Mouse (Mus musculus): Measurements from ENCODE around the gene Ldb2. TPM values are rescaled to one million over a fixed set of nuclear protein-coding genes. Genes with fewer than 3 reads are reported as not detected.

The Ldb2 gene
- total and polyA plus RNA-seq, 3 experiments = not detected

DNA sequence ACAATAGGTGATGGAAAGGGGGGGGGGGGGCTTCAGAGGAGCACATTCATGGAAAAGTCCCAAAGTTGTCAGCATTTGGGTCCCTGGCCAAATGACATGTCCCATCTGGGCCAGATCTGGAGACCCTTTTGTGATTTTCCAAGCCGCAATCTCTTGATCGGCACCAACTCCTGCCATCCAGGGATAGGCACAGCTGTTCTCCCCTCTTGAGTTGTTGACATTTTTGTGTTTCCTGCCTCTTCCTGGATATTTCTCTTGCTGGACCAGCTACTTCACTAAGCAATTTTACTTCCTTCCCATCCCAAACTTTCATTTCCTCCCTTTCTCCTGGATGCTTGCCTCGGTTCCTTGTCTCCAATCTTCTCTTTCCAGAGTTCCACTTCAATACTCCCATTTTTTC is 63.1 kb downstream of the Ldb2 start:
- Histone ChIP-seq H3K36me3 (ENCODE audit: control insufficient read depth in 1 of 2, insufficient read depth in 2 of 2, low read length in 2 of 2) (no peaks in the 10 kb centered on the region), H3K9ac (ENCODE audit: control insufficient read depth, low read depth, low read length, poor library complexity, severe bottlenecking) (no peak overlapping the region), H3K4me1 (ENCODE audit: control insufficient read depth in 1 of 2, insufficient read depth in 2 of 2, low read length in 2 of 2) (no peaks in the 10 kb centered on the region), H3K27me3 (ENCODE audit: control insufficient read depth in 1 of 2, insufficient read depth in 2 of 2, low read length in 2 of 2) (no peaks in the 10 kb centered on the region), H3K4me3 (ENCODE audit: control insufficient read depth in 1 of 2, insufficient read depth in 1 of 2, low read depth in 2 of 2, low read length in 2 of 2) (no peak overlapping the region), H3K79me2 (ENCODE audit: control insufficient read depth, insufficient read depth, low read length, poor library complexity) (no peaks in the 10 kb centered on the region), H3K9me3 (replicated peaks; ENCODE audit: insufficient read depth, low read length) (no peaks in the 10 kb centered on the region), H3K27ac (ENCODE audit: control insufficient read depth, low read depth, low read length) (no peak overlapping the region)
- DNase-seq (ENCODE audit: low read depth, low spot score) = no peak
- TF ChIP-seq TAL1 (IDR thresholded peaks at IDR 0.05; ENCODE audit: low read length) (no peak), EP300 (IDR thresholded peaks at IDR 0.05; ENCODE audit: low read depth in 1 of 2, low read length in 2 of 2) (no peak), CHD1 (IDR thresholded peaks at IDR 0.05; ENCODE audit: low read depth, low read length) (no peak), POLR2A (IDR thresholded peaks at IDR 0.05; ENCODE audit: control insufficient read depth in 1 of 2, insufficient read depth in 1 of 2, low read depth in 1 of 2, low read length in 2 of 2, poor library complexity in 1 of 2) (no peak), KAT2A (conservative IDR thresholded peaks at IDR 0.05; ENCODE audit: low read depth, low read length) (no peak), CTCF (IDR thresholded peaks at IDR 0.05 in 2 of 3, conservative IDR thresholded peaks at IDR 0.05 in 1 of 3; ENCODE audit: control insufficient read depth in 1 of 3, insufficient read depth in 1 of 3, low read depth in 2 of 3, low read length in 3 of 3, poor library complexity in 1 of 3, severe bottlenecking in 1 of 3) (no peak), POLR2AphosphoS2 (IDR thresholded peaks at IDR 0.05; ENCODE audit: low read length) (no peak), JUND (IDR thresholded peaks at IDR 0.05; ENCODE audit: low read depth, low read length) (no peak), MAX (IDR thresholded peaks at IDR 0.05; ENCODE audit: low read length) (no peak), HCFC1 (IDR thresholded peaks at IDR 0.05; ENCODE audit: low read depth, low read length) (no peak), ZC3H11A (IDR thresholded peaks at IDR 0.05; ENCODE audit: low read depth, low read length) (no peak), MEF2A (IDR thresholded peaks at IDR 0.05; ENCODE audit: extremely low read depth, insufficient replicate concordance, low read depth, low read length, poor library complexity, severe bottlenecking) (no peak), MAFK (IDR thresholded peaks at IDR 0.05; ENCODE audit: borderline replicate concordance, low read depth, low read length) (no peak), TBP (IDR thresholded peaks at IDR 0.05; ENCODE audit: low read depth, low read length) (no peak), ZMIZ1 (IDR thresholded peaks at IDR 0.05; ENCODE audit: low read depth, low read length) (no peak), SMC3 (IDR thresholded peaks at IDR 0.05; ENCODE audit: low read depth, low read length) (no peak), GATA1 (IDR thresholded peaks at IDR 0.05; ENCODE audit: low read depth, low read length) (no peak), ZKSCAN1 (IDR thresholded peaks at IDR 0.05; ENCODE audit: low read depth, low read length) (no peak), RAD21 (IDR thresholded peaks at IDR 0.05; ENCODE audit: low read depth, low read length) (no peak)

- no peak overlapping the region for H3K27ac ChIP-seq (ENCODE audit: control insufficient read depth, low read depth, low read length)
- H3K9me3 ChIP-seq (replicated peaks; ENCODE audit: insufficient read depth, low read length) = no peaks in the 10 kb centered on the region
- no peaks in the 10 kb centered on the region for H3K27me3 ChIP-seq (ENCODE audit: control insufficient read depth in 1 of 2, insufficient read depth in 2 of 2, low read length in 2 of 2)
- no peak for TF ChIP-seq TBP (IDR thresholded peaks at IDR 0.05; ENCODE audit: low read depth, low read length)
- TF ChIP-seq CHD1 (IDR thresholded peaks at IDR 0.05; ENCODE audit: low read depth, low read length) = no peak
- no peak for TF ChIP-seq ELF1 (IDR thresholded peaks at IDR 0.05; ENCODE audit: low read depth, low read length)
- no peak for TF ChIP-seq ZMIZ1 (IDR thresholded peaks at IDR 0.05; ENCODE audit: low read depth, low read length)
- TF ChIP-seq RCOR1 (IDR thresholded peaks at IDR 0.05; ENCODE audit: low read depth, low read length) = no peak
- TF ChIP-seq NRF1 (IDR thresholded peaks at IDR 0.05; ENCODE audit: insufficient read depth, low read depth, low read length, poor library complexity, severe bottlenecking) = no peak
- TF ChIP-seq BHLHE40 (IDR thresholded peaks at IDR 0.05; ENCODE audit: borderline replicate concordance, low read depth, low read length) = no peak
- no peak for TF ChIP-seq USF2 (IDR thresholded peaks at IDR 0.05; ENCODE audit: borderline replicate concordance in 1 of 2, insufficient read depth in 1 of 2, low read depth in 1 of 2, low read length in 2 of 2)
- no peak for TF ChIP-seq CHD2 (IDR thresholded peaks at IDR 0.05; ENCODE audit: low read length)
- TF ChIP-seq USF1 (IDR thresholded peaks at IDR 0.05; ENCODE audit: low read depth, low read length) = no peak
- H3K36me3 ChIP-seq (ENCODE audit: control insufficient read depth in 1 of 2, insufficient read depth in 2 of 2, low read length in 2 of 2) = no peaks in the 10 kb centered on the region
- no peaks in the 10 kb centered on the region for H3K79me2 ChIP-seq (ENCODE audit: control insufficient read depth, insufficient read depth, low read length, poor library complexity)
- H3K9ac ChIP-seq (ENCODE audit: control insufficient read depth, low read depth, low read length, poor library complexity, severe bottlenecking) = no peak overlapping the region
- no peak for DNase-seq (ENCODE audit: low read depth, low spot score)
- no peaks in the 10 kb centered on the region for H3K4me1 ChIP-seq (ENCODE audit: control insufficient read depth in 1 of 2, insufficient read depth in 2 of 2, low read length in 2 of 2)
- no peak overlapping the region for H3K4me3 ChIP-seq (ENCODE audit: control insufficient read depth in 1 of 2, insufficient read depth in 1 of 2, low read depth in 2 of 2, low read length in 2 of 2)
Measured at GRCm38 (mm10) chr5:44734131-44734723, 65.3 kb downstream of the Ldb2 start.
